Mouse (Mus musculus) liver, postnatal 0 days (tissue): ENCODE measurements around the gene Olfr912.

Source experiments
- CTCF ChIP-seq: sonication (generic); IDR thresholded peaks from 2 replicates; pipeline ENCODE4 v1.5.1; 2016; ENCODE audit warnings: antibody characterized with exemption, low read depth
- EP300 ChIP-seq: IDR thresholded peaks from 2 replicates; pipeline ENCODE4 v1.6.1; 2016; ENCODE audit warnings: antibody characterized with exemption, low read depth, mild to moderate bottlenecking

- TF ChIP-seq CTCF (no peak), EP300 (no peak)
These were observed 11.1 kb downstream of the Olfr912 start for GRCm38 (mm10) chr9:38591056-38591455.
